Mouse (Mus musculus) embryonic facial prominence, embryonic 11.5 days (tissue): Measurements from ENCODE around the gene Sigirr. TPM values are rescaled to one million over a fixed set of nuclear protein-coding genes. Genes with fewer than 3 reads are reported as not detected.

Source experiments
- ATAC-seq: fragments of 200-750 bp; cut with Nextera tagmentation; replicated peaks from 2 replicates; pipeline ENCODE4 v1.8.0; 2017; ENCODE audit warnings: low read depth; ENCODE audit not compliant: insufficient number of reproducible peaks, low FRiP score, low TSS enrichment
- DNase-seq: peaks from one replicate; pipeline ENCODE4 v3.0.0-alpha.2; 2015; ENCODE audit warnings: low spot score
- H3K27ac ChIP-seq: fragments of 300-500 bp; sonication (generic); replicated peaks from 2 replicates; pipeline ENCODE4 v1.5.1; 2014; ENCODE audit warnings: mild to moderate bottlenecking, low read depth, low read length, control low read depth
- H3K27me3 ChIP-seq: fragments of 300-500 bp; sonication (generic); 2 replicates; pipeline ENCODE4 v1.6.1; 2014; ENCODE audit warnings: mild to moderate bottlenecking, low read length, moderate library complexity, mixed read lengths; ENCODE audit not compliant: control insufficient read depth, insufficient read depth
- H3K36me3 ChIP-seq: fragments of 300-500 bp; sonication (generic); replicated peaks from 2 replicates; pipeline ENCODE4 v1.6.1; 2014; ENCODE audit warnings: low read depth, mild to moderate bottlenecking, low read length, moderate library complexity, mixed read lengths; ENCODE audit not compliant: control insufficient read depth, insufficient read depth
- H3K4me1 ChIP-seq: fragments of 300-500 bp; sonication (generic); 2 replicates; pipeline ENCODE4 v1.6.1; 2014; ENCODE audit warnings: low read length, mixed read lengths; ENCODE audit not compliant: control insufficient read depth, insufficient read depth
- H3K4me2 ChIP-seq: fragments of 300-500 bp; sonication (generic); 2 replicates; pipeline ENCODE4 v1.6.1; 2014; ENCODE audit warnings: low read depth, mild to moderate bottlenecking, control low read depth, low read length, moderate library complexity
- H3K4me3 ChIP-seq: fragments of 300-500 bp; sonication (generic); 2 replicates; pipeline ENCODE4 v1.5.1; 2014; ENCODE audit warnings: low read depth, low read length, control low read depth
- H3K9ac ChIP-seq: fragments of 300-500 bp; sonication (generic); replicated peaks from 2 replicates; pipeline ENCODE4 v1.6.1; 2014; ENCODE audit warnings: mild to moderate bottlenecking, control low read depth, low read length
- H3K9me3 ChIP-seq: fragments of 300-500 bp; sonication (generic); replicated peaks from 2 replicates; pipeline ENCODE4 v1.6.1; 2016; ENCODE audit warnings: mild to moderate bottlenecking, low read length, inconsistent platforms, mixed read lengths; ENCODE audit not compliant: control insufficient read depth
- WGBS: fragments of 180-500 bp; shearing (Covaris S2); extraction: QIAGEN DNeasy Blood & Tissue Kit; methylation state at CpG from one replicate; pipeline ENCODE4 v1.1.7; 2014; 5-methylcytosine and 5-hydroxymethylcytosine counted together
- polyA plus RNA-seq: library from polyadenylated mRNA; unstranded; fragments of >200 nt; fragmentation: Nextera tagmentation; extraction: Ambion mirVana; gene quantifications from 2 replicates; pipeline ENCODE4 v1.2.1, GENCODE M21; 2014

The Sigirr gene
- polyA plus RNA-seq, 1 experiment from 2014 or later, result 1.6 TPM

- Histone ChIP-seq H3K4me2 (no peak overlapping the region), H3K4me3 (no peak overlapping the region), H3K9ac (no peak overlapping the region), H3K27ac (no peak overlapping the region), H3K9me3 (no peaks in the 10 kb centered on the region), H3K27me3 (no peaks in the 10 kb centered on the region), H3K4me1 (no peaks in the 10 kb centered on the region), H3K36me3 (peaks cover 2% of the 10 kb centered on the region)
- no peak for DNase-seq
- WGBS, result 94% methylated on average over 4 of the region's 4 CpGs
- ATAC-seq, result no peak
These were observed 41.0 kb upstream of the Sigirr start for GRCm38 (mm10) chr7:141141326-141141725.

DNA sequence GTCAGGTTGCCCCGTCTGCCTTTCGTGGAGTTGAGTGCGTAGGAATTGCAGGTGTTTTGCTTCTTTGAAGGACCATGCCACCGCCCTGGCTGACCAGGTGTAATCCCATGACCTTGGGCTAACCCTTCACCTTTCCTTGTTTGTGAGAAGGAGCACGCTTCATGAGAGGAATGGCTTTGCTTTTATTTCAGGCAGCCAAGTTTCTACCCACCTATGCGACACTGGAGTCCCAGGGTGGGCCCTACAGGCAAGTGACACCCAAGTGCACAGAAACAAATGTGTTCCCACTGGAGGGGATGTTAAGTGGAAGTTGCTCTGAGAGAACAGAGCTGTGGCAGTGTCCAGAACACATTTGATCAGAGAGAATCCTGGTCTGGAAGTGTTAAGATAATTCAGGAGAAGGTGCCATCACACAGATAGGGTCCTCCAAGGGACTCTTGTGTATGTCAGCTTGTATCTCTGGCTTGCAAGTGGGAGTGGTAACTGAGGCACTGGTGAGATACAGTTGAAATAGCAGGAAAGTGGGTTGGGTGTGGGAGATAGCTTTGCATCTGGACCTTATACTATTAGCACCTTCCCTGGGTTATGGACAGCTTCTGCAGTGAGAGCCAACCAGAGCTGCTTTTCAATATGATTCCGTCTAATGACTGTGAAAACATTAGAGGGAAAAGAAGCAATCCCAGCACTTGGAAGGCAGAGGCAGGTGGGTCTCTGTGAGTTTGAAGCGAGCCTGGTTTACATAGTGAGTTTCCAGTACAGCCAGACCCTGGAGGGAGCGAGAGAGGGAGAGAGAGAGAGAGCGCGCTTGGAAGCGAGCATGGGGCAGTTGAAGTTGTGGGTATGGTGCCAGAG, 31.8 kb upstream of the Sigirr start:
- peak overlapping the region; percentile 75 for H3K4me2 ChIP-seq
- DNase-seq (no peak), ATAC-seq (no peak)
- no peaks in the 10 kb centered on the region for H3K9me3 ChIP-seq
- peak overlapping the region; percentile 66 for H3K4me3 ChIP-seq
- peaks cover 4% of the 10 kb centered on the region for H3K4me1 ChIP-seq
- H3K27ac ChIP-seq, result no peak overlapping the region
- H3K9ac ChIP-seq, result peak overlapping the region; percentile 71
- 58% methylated on average over 12 of the region's 12 CpGs for WGBS
- no peaks in the 10 kb centered on the region for H3K27me3 ChIP-seq
- H3K36me3 ChIP-seq, result no peaks in the 10 kb centered on the region; the same call in 1 of the 2 replicates

GRCm38 (mm10) chr7:141131024-141131820, 30.9 kb upstream of the Sigirr start:
- WGBS, result under 1% methylated on average over 59 of the region's 59 CpGs
- peak; percentile 94 for ATAC-seq
- Histone ChIP-seq H3K27ac (no peak overlapping the region), H3K4me3 (peak overlapping the region; percentile 66), H3K9ac (peak overlapping the region; percentile 71), H3K9me3 (no peaks in the 10 kb centered on the region), H3K36me3 (no peaks in the 10 kb centered on the region), H3K27me3 (no peaks in the 10 kb centered on the region), H3K4me2 (peak overlapping the region; percentile 75), H3K4me1 (peaks cover 4% of the 10 kb centered on the region)
- peak; percentile 98 for DNase-seq

DNA sequence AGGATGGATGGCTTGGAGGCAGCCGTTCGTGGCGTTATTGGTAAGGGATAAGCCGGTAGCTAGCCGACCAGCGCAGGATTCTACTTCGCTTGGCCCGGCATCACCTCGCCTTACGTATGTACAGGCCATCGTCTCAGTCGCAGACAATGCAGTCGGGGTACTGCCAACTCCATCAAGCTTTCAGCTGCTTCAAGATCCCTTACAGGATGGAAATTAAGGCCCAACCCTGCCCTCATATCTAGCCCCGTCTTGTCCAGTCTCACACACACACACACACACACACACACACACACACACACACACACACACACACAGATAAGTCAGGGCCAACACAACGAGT, 23.1 kb upstream of the Sigirr start:
- Histone ChIP-seq H3K4me3 (peak overlapping the region; percentile 50), H3K9ac (peak overlapping the region; percentile 75), H3K9me3 (no peaks in the 10 kb centered on the region), H3K4me1 (no peaks in the 10 kb centered on the region), H3K36me3 (no peaks in the 10 kb centered on the region), H3K4me2 (peak overlapping the region; percentile 60), H3K27ac (peak overlapping the region; percentile 67), H3K27me3 (no peaks in the 10 kb centered on the region)
- 4% methylated on average over 15 of the region's 15 CpGs for WGBS
- ATAC-seq, result no peak
- no peak for DNase-seq

DNA sequence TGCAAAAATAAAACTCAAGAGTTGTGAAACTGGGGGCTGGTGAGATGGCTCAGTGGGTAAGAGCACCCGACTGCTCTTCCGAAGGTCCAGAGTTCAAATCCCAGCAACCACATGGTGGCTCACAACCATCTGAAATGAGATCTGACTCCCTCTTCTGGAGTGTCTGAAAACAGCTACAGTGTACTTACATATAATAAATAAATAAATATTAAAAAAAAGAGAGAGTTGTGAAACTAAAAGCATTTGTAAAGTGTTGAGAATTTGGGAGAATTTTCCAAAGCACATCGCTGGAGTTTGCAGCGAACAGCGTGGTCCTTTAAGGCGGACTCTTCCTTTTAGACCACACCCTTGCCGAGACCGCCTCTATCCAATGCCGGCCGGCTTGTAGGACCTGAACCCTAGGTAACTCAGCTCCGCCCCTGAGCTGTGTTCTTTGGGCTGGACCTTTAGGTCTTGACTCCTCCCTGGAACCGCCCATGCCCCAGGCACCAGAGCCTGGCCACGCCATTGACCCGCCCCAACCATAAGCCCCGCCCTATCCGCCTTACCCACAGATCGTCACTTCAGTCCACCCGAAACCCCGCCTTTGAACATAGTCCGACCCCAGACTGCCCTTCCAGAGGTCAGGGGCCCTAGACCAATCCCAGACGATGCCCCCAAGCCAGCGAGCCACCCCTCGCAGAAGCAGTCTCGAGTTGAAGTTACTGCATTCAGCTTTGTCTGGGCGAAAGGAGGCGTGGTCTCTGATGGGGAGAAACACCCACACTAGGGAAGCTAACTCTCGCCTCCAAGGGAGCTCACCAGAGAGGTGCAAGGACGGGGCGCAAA, 22.5 kb upstream of the Sigirr start:
- Histone ChIP-seq H3K9me3 (no peaks in the 10 kb centered on the region), H3K27me3 (no peaks in the 10 kb centered on the region; the same call in 1 of the 2 replicates), H3K27ac (peak overlapping the region; percentile 67), H3K9ac (peak overlapping the region; percentile 75), H3K4me1 (no peaks in the 10 kb centered on the region), H3K4me3 (peak overlapping the region; percentile 50), H3K36me3 (no peaks in the 10 kb centered on the region), H3K4me2 (peak overlapping the region; percentile 60)
- ATAC-seq, result peak; percentile 98
- WGBS, result 3% methylated on average over 29 of the region's 29 CpGs
- peak; percentile 99 for DNase-seq

GRCm38 (mm10) chr7:141122245-141122644, 21.9 kb upstream of the Sigirr start, which contains the start of gene Ptdss2:
Ptdss2 (plus strand) TSS chr7:141122382.
- 45% methylated on average over 14 of the region's 14 CpGs for WGBS
- H3K27ac ChIP-seq, result peak within 1 kb of the TSS; percentile 67
- DNase-seq (peak; percentile 22), ATAC-seq (no peak)
- no peaks in the 10 kb centered on the region for H3K4me1 ChIP-seq
- H3K36me3 ChIP-seq, result no peaks in the 10 kb centered on the region
- no peaks in the 10 kb centered on the region; the same call in 1 of the 2 replicates for H3K27me3 ChIP-seq
- peak within 1 kb of the TSS; percentile 60 for H3K4me2 ChIP-seq
- peak within 1 kb of the TSS; percentile 50 for H3K4me3 ChIP-seq
- peak within 1 kb of the TSS; percentile 75 for H3K9ac ChIP-seq
- no peaks in the 10 kb centered on the region for H3K9me3 ChIP-seq

DNA sequence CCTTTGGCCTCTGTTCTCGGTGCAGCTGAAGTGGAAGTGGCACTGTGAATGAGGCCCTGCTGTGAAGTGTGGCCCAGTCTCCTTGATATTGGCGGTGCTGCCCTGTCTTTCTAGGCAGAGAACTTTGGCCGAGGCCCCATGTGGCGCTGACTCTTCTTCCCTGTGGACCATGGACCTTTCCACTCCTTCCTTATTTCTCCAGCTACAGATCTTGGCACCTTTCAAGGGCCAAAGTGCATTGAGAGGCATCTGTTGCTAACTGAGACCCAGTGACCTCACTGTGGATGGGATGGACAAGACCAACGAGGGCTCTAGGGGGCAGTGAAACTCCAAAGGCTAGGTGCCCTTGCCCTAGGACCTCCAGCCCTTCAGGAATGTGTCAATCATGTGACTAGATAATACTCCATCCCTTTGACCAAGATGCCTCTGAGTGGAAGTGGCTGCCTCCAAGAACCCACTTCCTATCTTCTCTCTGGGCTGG, 20.7 kb upstream of the Sigirr start:
- DNase-seq, result no peak
- Histone ChIP-seq H3K4me1 (no peaks in the 10 kb centered on the region), H3K9ac (no peak overlapping the region), H3K9me3 (no peaks in the 10 kb centered on the region), H3K27me3 (no peaks in the 10 kb centered on the region; the same call in 1 of the 2 replicates), H3K4me2 (no peak overlapping the region), H3K27ac (no peak overlapping the region), H3K36me3 (no peaks in the 10 kb centered on the region), H3K4me3 (no peak overlapping the region)
- WGBS, result 74% methylated on average over 5 of the region's 5 CpGs
- ATAC-seq, result no peak
